Mouse (Mus musculus) olfactory bulb, adult 2 months (tissue): ENCODE data around the gene Lysmd2. TPM values are rescaled to one million over a fixed set of nuclear protein-coding genes. Genes with fewer than 3 reads are reported as not detected.

Experiments used
- H3K27ac ChIP-seq: fragments of 200-500 bp; 2 replicates; pipeline ENCODE4 v1.5.1; 2012; ENCODE audit warnings: low read depth, low read length; ENCODE audit not compliant: insufficient read depth
- H3K4me1 ChIP-seq: fragments of 200-500 bp; 2 replicates; pipeline ENCODE4 v1.6.1; 2012; ENCODE audit warnings: low read length; ENCODE audit not compliant: control insufficient read depth, insufficient read depth
- H3K4me3 ChIP-seq: fragments of 200-500 bp; 2 replicates; pipeline ENCODE4 v1.5.1; 2012; ENCODE audit warnings: mild to moderate bottlenecking, low read depth, low read length, moderate library complexity; ENCODE audit not compliant: insufficient read depth
- CTCF ChIP-seq: fragments of 200-500 bp; IDR thresholded peaks from 2 replicates; pipeline ENCODE4 v1.5.1; 2012; ENCODE audit warnings: low read depth, mild to moderate bottlenecking, low read length, moderate library complexity; ENCODE audit not compliant: insufficient read depth
- POLR2A ChIP-seq: fragments of 200-500 bp; IDR thresholded peaks from 2 replicates; pipeline ENCODE4 v1.6.1; 2012; ENCODE audit warnings: mild to moderate bottlenecking, low read depth, low read length, moderate library complexity; ENCODE audit not compliant: insufficient read depth
- WGBS: fragments of 180-500 bp; shearing (Covaris S2); methylation state at CpG from one replicate; pipeline ENCODE4 v1.1.7; 2018; 5-methylcytosine and 5-hydroxymethylcytosine counted together
- polyA plus RNA-seq: library from polyadenylated mRNA; stranded (reverse); fragments of >200 nt; gene quantifications from 2 replicates; pipeline ENCODE4 v1.2.4, GENCODE M21; 2012; ENCODE audit warnings: low replicate concordance; ENCODE audit not compliant: missing spikeins, insufficient read depth, insufficient read length

Gene Lysmd2
- not detected in 2 replicates for polyA plus RNA-seq

- H3K4me1 ChIP-seq = peaks cover 8% of the 10 kb centered on the region
- peak within 1 kb of the TSS; percentile 92 for H3K27ac ChIP-seq
- H3K4me3 ChIP-seq = peak within 1 kb of the TSS; percentile 72
- WGBS = under 1% methylated on average over 92 of the region's 94 CpGs
- TF ChIP-seq CTCF (no peak), POLR2A (peak; percentile 53)
These were observed at the start of gene Lysmd2 for GRCm38 (mm10) chr9:75625556-75626307. Lysmd2 (plus strand) TSS chr9:75625741.

- Histone ChIP-seq H3K4me3 (no peak overlapping the region), H3K27ac (no peak overlapping the region), H3K4me1 (no peaks in the 10 kb centered on the region)
- TF ChIP-seq CTCF = no peak
- TF ChIP-seq POLR2A = no peak
- WGBS = 63% methylated on average over 6 of the region's 6 CpGs
These were observed 46.2 kb upstream of the Lysmd2 start for GRCm38 (mm10) chr9:75579321-75579720.

GRCm38 (mm10) chr9:75581694-75582350, 43.7 kb upstream of the Lysmd2 start:
- H3K4me3 ChIP-seq = no peak overlapping the region
- TF ChIP-seq CTCF (no peak), POLR2A (no peak)
- 42% methylated on average over 7 of the region's 7 CpGs for WGBS
- no peaks in the 10 kb centered on the region for H3K4me1 ChIP-seq
- no peak overlapping the region for H3K27ac ChIP-seq

- H3K4me3 ChIP-seq = no peak overlapping the region
- H3K27ac ChIP-seq = no peak overlapping the region
- H3K4me1 ChIP-seq = peaks cover 7% of the 10 kb centered on the region; the same call in 1 of the 2 replicates
- TF ChIP-seq CTCF = no peak
- TF ChIP-seq POLR2A = no peak
- WGBS = 67% methylated on average over 15 of the region's 15 CpGs
These were observed 35.4 kb upstream of the Lysmd2 start for GRCm38 (mm10) chr9:75589850-75590790.

GRCm38 (mm10) chr9:75593481-75593880, 32.1 kb upstream of the Lysmd2 start:
- Histone ChIP-seq H3K4me3 (no peak overlapping the region), H3K27ac (no peak overlapping the region), H3K4me1 (peaks cover 7% of the 10 kb centered on the region; the same call in 1 of the 2 replicates)
- TF ChIP-seq CTCF (no peak), POLR2A (no peak)
- WGBS = 78% methylated on average over 5 of the region's 5 CpGs

GRCm38 (mm10) chr9:75597036-75597435, 28.5 kb upstream of the Lysmd2 start:
- Histone ChIP-seq H3K4me3 (no peak overlapping the region), H3K27ac (peak overlapping the region; percentile 38), H3K4me1 (peaks cover 22% of the 10 kb centered on the region)
- WGBS = 57% methylated on average over 13 of the region's 13 CpGs
- no peak for TF ChIP-seq POLR2A
- no peak for TF ChIP-seq CTCF

- TF ChIP-seq POLR2A = no peak
- TF ChIP-seq CTCF = no peak
- 70% methylated on average over 4 of the region's 4 CpGs for whole genome bisulfite sequencing
- no peak overlapping the region for H3K4me3 ChIP-seq
- peak overlapping the region; percentile 38 for H3K27ac ChIP-seq
- H3K4me1 ChIP-seq = peaks cover 22% of the 10 kb centered on the region
These were observed 27.9 kb upstream of the Lysmd2 start for GRCm38 (mm10) chr9:75597596-75597995.

GRCm38 (mm10) chr9:75599191-75599841, 26.2 kb upstream of the Lysmd2 start:
- Histone ChIP-seq H3K27ac (peak overlapping the region; percentile 50; the same call in 1 of the 2 replicates), H3K4me1 (peaks cover 15% of the 10 kb centered on the region), H3K4me3 (no peak overlapping the region)
- TF ChIP-seq POLR2A = no peak
- TF ChIP-seq CTCF = no peak
- 22% methylated on average over 5 of the region's 5 CpGs for WGBS
